Mouse (Mus musculus): Measurements from ENCODE around the gene Vwce. TPM values are rescaled to one million over a fixed set of nuclear protein-coding genes. Genes with fewer than 3 reads are reported as not detected.

Vwce gene
- total RNA-seq, 4 experiments from 2014 or later, result 0.64 to 0.96 (median 0.86) TPM

DNA sequence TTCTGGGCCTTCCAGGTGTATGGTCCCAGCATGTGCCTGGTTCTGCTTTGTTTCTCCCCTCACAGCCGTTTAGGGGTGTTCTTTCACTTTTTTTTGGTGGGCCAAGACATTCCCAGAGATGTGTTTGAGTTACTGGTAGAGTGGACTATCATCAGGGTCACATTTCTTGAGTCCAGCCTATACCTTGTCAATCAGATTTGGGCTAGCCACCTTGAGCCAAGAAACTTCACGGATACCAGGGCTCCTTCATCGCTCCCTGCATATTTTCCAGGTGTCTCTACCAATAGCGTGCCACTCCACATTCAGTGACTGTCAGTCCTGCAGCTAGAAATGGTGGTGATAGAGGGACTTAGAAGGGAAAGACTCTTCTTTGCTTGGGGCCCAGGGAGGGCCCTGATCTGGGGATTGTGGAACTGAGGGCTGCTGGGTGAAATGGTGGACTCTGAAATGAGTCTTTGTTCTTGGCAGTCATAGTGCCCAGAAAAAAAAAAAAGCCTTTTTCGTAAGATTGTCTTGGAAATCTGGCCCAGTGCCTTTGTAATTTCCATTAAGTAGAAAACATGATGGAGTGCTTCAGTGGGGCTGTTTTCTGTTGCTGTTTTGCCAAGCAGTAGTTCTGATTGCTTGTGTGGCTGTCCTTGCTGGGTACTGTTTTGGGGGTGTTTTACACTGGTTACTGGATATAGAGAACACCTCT is 55.6 kb downstream of the Vwce start:
- no peak for DNase-seq (ENCODE audit: low spot score in 2 of 2)

GRCm38 (mm10) chr19:10690336-10690735 is 56.3 kb downstream of the Vwce start:
- no peak for DNase-seq (ENCODE audit: low spot score in 2 of 2)

DNA sequence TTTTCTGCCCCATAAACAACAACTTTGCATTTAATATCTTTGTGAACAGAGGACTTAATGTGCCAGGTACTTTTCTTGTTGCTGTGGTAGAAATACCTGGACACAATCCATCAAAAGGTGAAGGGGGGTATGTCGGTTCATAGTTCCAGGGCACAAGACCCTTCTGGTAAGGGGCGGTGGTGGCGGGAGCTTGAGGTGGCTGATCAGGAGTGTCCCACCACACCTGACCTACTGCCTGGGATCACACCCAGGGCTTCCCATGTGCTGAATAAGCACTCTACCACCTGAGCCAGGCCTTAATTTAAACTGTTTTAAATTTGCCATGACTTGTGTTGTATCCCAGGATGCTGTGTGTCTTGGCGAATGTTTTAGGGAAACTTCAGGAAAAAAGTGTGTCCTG is 57.1 kb downstream of the Vwce start:
- no peak for DNase-seq (ENCODE audit: low spot score in 2 of 2)

GRCm38 (mm10) chr19:10691660-10692059 is 57.6 kb downstream of the Vwce start:
- DNase-seq (ENCODE audit: low spot score in 2 of 2), result no peak

- DNase-seq (ENCODE audit: low spot score in 2 of 2), result no peak
Observed at GRCm38 (mm10) chr19:10692361-10692760, 58.3 kb downstream of the Vwce start.

GRCm38 (mm10) chr19:10693926-10694682 is 60.1 kb downstream of the Vwce start:
- DNase-seq (ENCODE audit: low spot score in 2 of 2), result no peak

GRCm38 (mm10) chr19:10695801-10696200 is 61.8 kb downstream of the Vwce start:
- no peak for DNase-seq (ENCODE audit: low spot score in 2 of 2)

DNA sequence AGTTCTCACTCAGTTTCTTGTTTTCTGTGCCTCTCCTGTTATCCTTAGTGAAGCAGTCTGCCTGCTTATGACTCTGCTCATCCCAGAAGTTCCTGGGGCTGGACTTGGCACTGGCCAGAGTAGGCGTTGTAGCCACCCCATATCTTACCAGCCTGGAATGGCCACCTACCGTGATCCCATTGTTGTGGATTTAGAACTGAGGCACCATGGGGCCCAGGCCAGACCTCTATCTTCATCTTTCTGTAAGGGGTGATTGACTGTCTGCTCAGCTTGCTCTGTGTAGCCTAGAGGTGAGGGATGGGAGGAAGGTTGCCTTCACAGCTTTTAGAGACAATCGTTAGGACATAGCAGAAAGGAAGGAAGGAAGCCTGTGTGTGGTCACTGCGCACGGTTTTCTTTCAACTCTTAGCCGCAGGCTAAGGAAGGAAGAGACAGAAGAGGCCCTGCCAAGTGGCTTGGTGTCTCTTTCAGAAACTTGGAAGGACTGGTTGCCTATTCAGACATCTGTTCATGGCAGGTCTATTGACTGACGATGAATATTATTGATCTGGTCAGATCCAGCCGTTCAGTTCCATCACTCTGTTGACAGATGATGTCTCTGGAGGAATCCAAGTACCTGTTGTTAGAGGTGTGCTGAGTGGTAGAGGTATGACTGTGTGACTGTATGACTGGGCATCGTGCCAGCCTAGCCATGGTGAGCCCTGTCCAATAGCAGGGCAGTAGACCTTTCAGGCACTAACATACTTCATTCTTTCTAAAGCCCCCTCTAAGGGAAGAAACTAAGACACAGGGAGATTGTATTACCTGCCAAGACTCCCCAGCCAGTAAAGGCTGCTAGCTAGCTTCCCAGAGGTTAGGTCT is 64.3 kb downstream of the Vwce start:
- no peak for DNase-seq (ENCODE audit: low spot score in 2 of 2)

DNA sequence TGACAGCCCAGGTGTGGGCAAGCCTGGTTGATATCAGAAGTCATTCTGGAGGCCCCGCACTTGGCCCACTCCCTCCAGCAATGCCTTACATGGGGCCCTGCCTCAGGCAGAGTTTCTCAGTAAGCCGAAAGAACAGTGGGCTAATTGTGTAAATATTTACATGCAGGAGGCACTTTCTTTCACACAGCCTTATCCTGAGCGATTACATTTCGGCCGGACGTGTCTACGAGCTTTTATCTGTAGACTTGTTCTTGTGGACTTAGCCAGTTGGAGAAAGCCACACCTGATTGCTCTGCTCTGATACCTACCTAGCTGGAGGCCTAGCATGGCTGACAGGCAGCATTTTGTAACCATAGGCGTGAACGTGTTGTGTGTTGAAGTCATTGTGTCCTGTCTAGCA is 65.8 kb downstream of the Vwce start:
- no peak for DNase-seq (ENCODE audit: low spot score in 2 of 2)

DNA sequence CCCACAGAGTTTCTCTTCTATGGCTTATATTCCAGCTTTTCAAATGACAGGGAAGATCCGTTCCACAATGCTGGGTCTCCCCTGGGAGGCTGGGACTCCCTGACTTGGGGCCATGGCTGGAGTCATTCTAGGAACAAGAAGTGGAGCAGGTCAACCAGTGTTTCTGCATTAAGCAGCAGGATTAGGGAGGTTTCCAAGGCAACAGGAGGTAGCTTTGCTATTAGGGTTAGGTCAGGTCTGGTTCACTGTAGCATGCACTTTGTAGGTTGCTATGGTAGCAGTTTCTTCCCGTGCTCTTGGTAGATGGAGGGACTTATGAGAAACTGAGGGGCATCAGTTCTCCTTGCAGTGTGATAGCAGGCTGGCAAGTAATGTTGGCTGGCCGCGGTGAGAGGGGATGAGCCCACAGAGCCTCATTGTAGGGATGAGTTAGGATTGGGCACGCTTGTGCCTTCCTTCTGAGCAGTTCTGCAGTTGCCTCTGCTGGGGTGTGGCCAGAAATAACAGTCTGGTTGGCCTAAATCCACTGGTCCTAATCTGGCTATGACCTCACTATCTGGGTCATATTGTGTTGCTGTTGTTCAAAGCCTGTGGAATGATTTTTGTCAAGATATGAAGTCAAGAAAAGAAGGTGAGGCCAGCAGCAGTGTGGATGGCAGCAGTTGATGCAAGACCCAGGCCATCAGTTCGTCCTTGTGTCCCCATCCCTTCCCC is 67.2 kb downstream of the Vwce start:
- no peak for DNase-seq (ENCODE audit: low spot score in 2 of 2)

GRCm38 (mm10) chr19:10702125-10702524 is 68.1 kb downstream of the Vwce start:
- DNase-seq (ENCODE audit: low spot score in 2 of 2), result no peak

GRCm38 (mm10) chr19:10703470-10703869 is 69.5 kb downstream of the Vwce start:
- no peak for DNase-seq (ENCODE audit: low spot score in 2 of 2)

GRCm38 (mm10) chr19:10707087-10707875 is 73.3 kb downstream of the Vwce start:
- no peak for DNase-seq (ENCODE audit: low spot score in 2 of 2)

GRCm38 (mm10) chr19:10707881-10708280 is 73.9 kb downstream of the Vwce start:
- no peak for DNase-seq (ENCODE audit: low spot score in 2 of 2)

DNA sequence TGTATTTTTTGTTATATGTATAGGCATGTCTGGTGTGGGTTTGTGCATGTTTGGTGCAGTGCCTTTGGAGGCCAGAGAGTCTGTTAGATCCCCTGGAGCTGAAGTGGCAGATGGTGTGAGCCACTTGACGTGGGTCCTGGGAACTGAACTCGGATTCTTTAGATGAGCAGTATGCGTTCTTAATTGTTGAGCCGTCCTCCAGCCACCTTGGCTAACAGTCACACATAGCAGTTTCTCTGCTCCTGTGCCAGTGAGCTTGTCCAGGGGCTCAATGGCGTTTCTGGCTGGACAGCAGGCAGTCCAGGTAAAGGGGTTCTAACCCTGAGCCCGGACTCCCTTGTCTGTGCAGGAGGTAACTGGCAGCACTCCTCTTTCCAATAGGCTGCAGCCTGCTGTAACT is 74.9 kb downstream of the Vwce start:
- no peak for DNase-seq (ENCODE audit: low spot score in 2 of 2)

DNA sequence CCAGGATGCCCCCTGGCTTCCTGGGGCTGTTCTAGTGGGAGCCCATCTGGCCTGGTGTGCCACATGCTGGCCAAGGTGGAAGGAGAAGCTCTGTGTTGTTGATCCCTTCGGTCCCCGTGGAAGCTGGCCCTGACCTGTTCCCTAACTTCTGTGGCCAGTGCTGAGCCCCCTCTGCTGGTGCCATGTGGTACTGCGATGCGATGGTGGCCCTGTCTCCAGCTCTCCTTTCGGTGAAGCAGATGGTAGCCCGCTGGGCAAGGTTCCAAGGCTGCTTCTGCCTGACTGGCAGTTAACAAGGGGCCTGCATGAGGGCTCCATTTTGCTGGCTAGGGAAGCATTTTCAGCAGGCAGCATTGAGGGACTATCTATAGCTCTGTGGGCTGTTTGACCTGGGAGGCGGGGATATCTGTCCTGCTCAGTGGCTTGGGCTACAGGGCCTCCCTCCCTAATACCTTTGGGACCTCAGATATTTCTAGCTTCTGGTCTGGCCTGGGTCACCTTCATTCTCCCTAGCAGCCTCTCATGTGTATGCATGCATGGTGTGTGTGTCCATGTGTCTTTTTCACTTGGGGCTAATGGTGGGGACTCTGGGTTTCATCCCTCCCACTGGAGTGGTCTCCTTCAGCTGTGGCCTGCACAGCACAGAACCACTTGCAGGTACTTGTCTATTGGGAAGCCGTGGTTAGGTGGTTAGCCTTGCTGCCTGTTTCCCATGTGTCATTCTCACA is 75.5 kb downstream of the Vwce start:
- DNase-seq (ENCODE audit: low spot score in 2 of 2), result peak; percentile 96 to 100

DNA sequence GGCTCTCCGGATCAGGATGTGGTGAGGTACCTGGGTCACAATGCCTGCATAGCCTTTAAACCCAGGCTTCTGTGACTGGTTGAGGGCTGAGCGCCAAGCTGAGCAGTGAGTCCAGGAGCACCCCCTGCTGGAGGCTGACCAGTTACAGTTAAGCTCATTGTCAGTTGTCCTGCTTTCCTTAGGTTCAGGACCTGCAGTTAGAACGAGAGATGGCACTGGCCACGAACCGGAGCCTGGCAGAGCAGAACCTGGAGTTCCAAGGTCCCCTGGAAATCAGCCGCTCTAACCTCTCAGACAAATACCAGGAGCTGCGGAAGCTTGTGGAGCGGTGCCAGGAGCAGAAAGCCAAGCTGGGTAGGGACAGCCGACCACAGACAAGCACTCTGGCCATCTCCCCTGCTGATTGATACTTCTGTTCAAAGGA is 76.1 kb downstream of the Vwce start:
- DNase-seq (ENCODE audit: low spot score in 2 of 2), result peak; percentile 63 to 81

DNA sequence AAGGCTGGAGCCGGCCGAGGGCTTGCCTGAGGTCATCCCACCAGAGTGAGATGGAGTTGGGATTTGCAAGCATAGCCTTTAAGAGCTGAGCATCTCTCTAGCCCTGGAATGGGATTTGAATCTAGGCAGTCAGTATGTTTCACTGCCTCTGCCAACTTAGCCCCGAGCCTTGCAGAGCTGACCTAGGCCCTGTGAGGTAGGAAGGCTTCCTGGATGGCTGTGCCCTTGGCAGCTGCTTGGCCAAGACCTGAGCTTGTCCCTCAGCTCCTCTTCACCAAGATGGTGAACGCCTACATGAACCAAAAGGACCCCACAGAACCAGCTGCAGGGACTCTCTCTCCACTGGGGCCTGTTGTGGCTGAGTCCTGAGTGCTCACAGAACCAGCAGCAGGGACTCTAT is 76.7 kb downstream of the Vwce start:
- DNase-seq (ENCODE audit: low spot score in 2 of 2), result no peak

DNA sequence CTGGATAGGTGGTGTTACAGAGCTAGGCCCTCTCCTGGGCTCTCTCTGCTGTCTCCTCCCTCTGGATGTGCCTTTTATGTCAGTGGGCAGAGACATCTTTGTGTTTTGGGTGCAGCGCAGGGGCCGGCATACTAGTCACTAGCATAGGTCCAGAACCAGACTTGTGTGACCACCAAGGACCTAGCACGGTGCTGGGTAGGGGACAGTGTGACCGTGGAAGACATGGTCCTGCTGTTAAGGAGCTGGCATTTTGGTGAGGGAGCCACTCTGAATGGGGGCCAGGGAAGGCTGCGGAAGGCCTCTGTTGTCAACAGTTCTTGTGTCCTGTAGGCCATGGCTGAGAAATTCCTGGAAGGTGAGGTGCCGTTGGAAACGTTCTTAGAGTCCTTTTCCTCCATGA is 78.2 kb downstream of the Vwce start:
- no peak for DNase-seq (ENCODE audit: low spot score in 2 of 2)

GRCm38 (mm10) chr19:10712646-10713045 is 78.6 kb downstream of the Vwce start:
- DNase-seq (ENCODE audit: low spot score in 2 of 2), result no peak
